Mouse (Mus musculus): ENCODE data around the gene Oca2.

GRCm38 (mm10) chr7:56348528-56348927, 109.0 kb downstream of the Oca2 start:
- no peak for TF ChIP-seq ETS1 (conservative IDR thresholded peaks at IDR 0.05; ENCODE audit: low read depth, low read length)
- TF ChIP-seq CHD1 (IDR thresholded peaks at IDR 0.05; ENCODE audit: low read depth, low read length): no peak
- no peak for TF ChIP-seq EP300 (IDR thresholded peaks at IDR 0.05; ENCODE audit: low read length)
- no peak for TF ChIP-seq CHD2 (IDR thresholded peaks at IDR 0.05; ENCODE audit: low read length)
- peak in 1 of 2 experiments; percentile 32; a peak in 2 of 4 replicates for TF ChIP-seq CTCF (conservative IDR thresholded peaks at IDR 0.05 in 1 of 2, IDR thresholded peaks at IDR 0.05 in 1 of 2; ENCODE audit: low read depth in 2 of 2, low read length in 2 of 2)
- TF ChIP-seq ZMIZ1 (IDR thresholded peaks at IDR 0.05; ENCODE audit: low read depth, low read length): no peak
- TF ChIP-seq ZNF384 (IDR thresholded peaks at IDR 0.05; ENCODE audit: low read depth, low read length): no peak
- no peak for TF ChIP-seq BHLHE40 (IDR thresholded peaks at IDR 0.05; ENCODE audit: low read depth, low read length)
- peak; percentile 33 for TF ChIP-seq RAD21 (IDR thresholded peaks at IDR 0.05; ENCODE audit: low read depth, low read length)
- TF ChIP-seq POLR2A (IDR thresholded peaks at IDR 0.05; ENCODE audit: low read depth, low read length): no peak
- no peak for TF ChIP-seq ELF1 (IDR thresholded peaks at IDR 0.05; ENCODE audit: low read depth, low read length)
- no peak for TF ChIP-seq PAX5 (IDR thresholded peaks at IDR 0.05; ENCODE audit: low read length)
- TF ChIP-seq HCFC1 (IDR thresholded peaks at IDR 0.05; ENCODE audit: low read depth, low read length): no peak

Data from CH12.LX (cell line).